Mouse (Mus musculus): ENCODE measurements around the gene Dnajc27. TPM values are rescaled to one million over a fixed set of nuclear protein-coding genes. Genes with fewer than 3 reads are reported as not detected.

Gene Dnajc27
- total RNA-seq, 2 experiments from 2014 or later = 80.8 to 82.0 TPM

Other genes starting within 250 kb of the Dnajc27 start
- gene Pomc, start 127.6 kb upstream of the Dnajc27 start, total RNA-seq (2021) = 1 to 10 TPM; 3.1 to 3.7 TPM
- gene Efr3b, start 43.7 kb upstream of the Dnajc27 start, total RNA-seq (2021) = 10 to 100 TPM; 95.7 to 97.7 TPM
- 10 to 100 TPM; 54.3 to 57.5 TPM for gene Adcy3, start 50.5 kb downstream of the Dnajc27 start, total RNA-seq (2021)
- 10 to 100 TPM in 1 of 2 experiments, 1 to 10 TPM in 1; 9.2 to 10.3 TPM for gene Ptrhd1, start 151.4 kb downstream of the Dnajc27 start, total RNA-seq (2021)
- gene Cenpo, start 151.7 kb downstream of the Dnajc27 start, total RNA-seq (2021) = 1 to 10 TPM; 3.5 to 4.8 TPM